Mouse (Mus musculus): ENCODE data around the gene Gm28372. TPM values are rescaled to one million over a fixed set of nuclear protein-coding genes. Genes with fewer than 3 reads are reported as not detected.

Gm28372 gene
- polyA plus RNA-seq, 1 experiment, result 0.04 TPM

DNA sequence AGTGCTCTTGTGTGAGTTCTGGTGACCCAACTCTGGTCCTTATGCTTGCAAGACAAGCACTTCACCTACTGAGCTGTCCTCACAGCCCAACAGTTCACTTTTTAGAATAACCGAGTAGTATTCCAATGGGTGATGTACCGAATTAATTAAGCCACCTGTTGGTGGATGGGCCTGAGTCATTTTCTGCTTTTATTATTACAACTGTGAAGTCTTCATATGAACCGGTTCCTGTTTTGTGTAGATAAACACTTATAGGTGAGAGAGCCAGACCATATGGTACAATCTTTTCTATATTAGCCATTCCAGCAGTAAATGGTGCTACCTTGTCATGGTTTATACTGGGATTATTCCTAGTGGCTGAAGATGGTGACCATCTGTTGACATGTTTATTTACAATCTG is 7.7 kb downstream of the Gm28372 start:
- TF ChIP-seq SRF (IDR thresholded peaks at IDR 0.05; ENCODE audit: control insufficient read depth, insufficient read length, low read depth), result no peak
- no peak for TF ChIP-seq USF1 (IDR thresholded peaks at IDR 0.05; ENCODE audit: low read depth)
- no peak for TF ChIP-seq TCF3 (IDR thresholded peaks at IDR 0.05; ENCODE audit: insufficient read length, low read depth)
- no peak for TF ChIP-seq CEBPB (IDR thresholded peaks at IDR 0.05; ENCODE audit: insufficient read depth, poor library complexity, severe bottlenecking)
- no peak for TF ChIP-seq MAX (IDR thresholded peaks at IDR 0.05; ENCODE audit: low read depth)
- no peak for TF ChIP-seq POLR2A (IDR thresholded peaks at IDR 0.05; ENCODE audit: insufficient read length, low read depth)
- no peak for TF ChIP-seq MYOG (IDR thresholded peaks at IDR 0.05; ENCODE audit: control insufficient read depth in 1 of 3, insufficient read depth in 1 of 3, insufficient read length in 2 of 3, low read depth in 2 of 3)
- TF ChIP-seq REST (IDR thresholded peaks at IDR 0.05; ENCODE audit: insufficient read depth, insufficient read length), result no peak
- TF ChIP-seq TCF12 (IDR thresholded peaks at IDR 0.05; ENCODE audit: insufficient read depth, poor library complexity, severe bottlenecking), result no peak
- TF ChIP-seq E2F4 (IDR thresholded peaks at IDR 0.05; ENCODE audit: insufficient read depth), result no peak
- no peak for TF ChIP-seq POLR2AphosphoS2 (IDR thresholded peaks at IDR 0.05; ENCODE audit: insufficient read length, low read depth)
- TF ChIP-seq MYOD1 (IDR thresholded peaks at IDR 0.05; ENCODE audit: control insufficient read depth in 1 of 3, insufficient read length in 2 of 3, low read depth in 2 of 3), result no peak
- Histone ChIP-seq H3ac (ENCODE audit: control insufficient read depth, insufficient read length) (no peak overlapping the region), H3K79me2 (ENCODE audit: control insufficient read depth, insufficient read depth) (no peaks in the 10 kb centered on the region), H3K36me3 (ENCODE audit: control insufficient read depth, insufficient read depth) (no peaks in the 10 kb centered on the region), H3K4me3 (no peak overlapping the region), H3K27me3 (ENCODE audit: control insufficient read depth, insufficient read depth, insufficient read length) (no peaks in the 10 kb centered on the region), H3K4me2 (ENCODE audit: low read depth) (no peak overlapping the region)

DNA sequence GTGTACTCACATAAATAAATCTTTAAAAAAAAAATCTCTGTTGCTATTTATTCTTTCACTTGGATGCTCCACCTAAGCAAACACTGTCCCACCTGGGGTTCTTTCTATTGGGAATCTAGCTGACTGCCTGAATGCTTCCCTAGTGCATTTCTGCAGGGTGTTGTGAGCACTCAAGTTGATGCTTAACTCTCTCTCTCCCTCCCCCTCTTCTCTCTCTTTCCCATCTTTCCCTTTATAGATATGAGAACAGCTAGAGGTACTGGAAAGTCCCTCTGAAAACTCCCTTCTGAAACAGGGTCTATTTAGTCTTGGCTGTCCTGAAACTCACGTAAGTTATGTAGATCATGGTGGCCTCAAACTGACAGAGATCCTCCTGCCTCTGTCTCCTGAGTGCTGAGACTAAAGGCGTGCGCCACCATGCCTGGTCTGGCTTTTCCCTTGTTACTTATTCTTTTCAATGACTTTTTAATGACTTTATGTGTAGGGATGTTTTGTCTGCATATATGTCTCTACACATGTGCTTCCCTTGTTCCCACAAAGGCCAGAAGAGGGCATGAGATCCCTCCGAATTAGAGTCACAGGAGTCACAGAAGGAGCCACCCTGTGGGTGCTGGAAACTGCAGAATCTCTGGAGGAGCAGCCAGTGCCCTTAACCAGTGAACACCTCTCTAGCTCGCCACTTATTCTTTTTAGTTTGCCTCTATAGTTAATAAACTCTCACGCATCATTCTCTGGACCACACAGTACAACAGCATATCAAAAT is 9.2 kb downstream of the Gm28372 start:
- no peak overlapping the region for H3ac ChIP-seq (ENCODE audit: control insufficient read depth, insufficient read length)
- H3K4me2 ChIP-seq (ENCODE audit: low read depth), result no peak overlapping the region
- no peak overlapping the region for H3K4me3 ChIP-seq
- H3K36me3 ChIP-seq (ENCODE audit: control insufficient read depth, insufficient read depth), result no peaks in the 10 kb centered on the region
- H3K27me3 ChIP-seq (ENCODE audit: control insufficient read depth, insufficient read depth, insufficient read length), result no peaks in the 10 kb centered on the region
- TF ChIP-seq MYOG (IDR thresholded peaks at IDR 0.05; ENCODE audit: control insufficient read depth in 1 of 3, insufficient read depth in 1 of 3, insufficient read length in 2 of 3, low read depth in 2 of 3), result no peak
- TF ChIP-seq REST (IDR thresholded peaks at IDR 0.05; ENCODE audit: insufficient read depth, insufficient read length), result no peak
- no peak for TF ChIP-seq CEBPB (IDR thresholded peaks at IDR 0.05; ENCODE audit: insufficient read depth, poor library complexity, severe bottlenecking)
- TF ChIP-seq POLR2AphosphoS2 (IDR thresholded peaks at IDR 0.05; ENCODE audit: insufficient read length, low read depth), result no peak
- no peak for TF ChIP-seq TCF12 (IDR thresholded peaks at IDR 0.05; ENCODE audit: insufficient read depth, poor library complexity, severe bottlenecking)
- no peak for TF ChIP-seq USF1 (IDR thresholded peaks at IDR 0.05; ENCODE audit: low read depth)
- no peak for TF ChIP-seq MAX (IDR thresholded peaks at IDR 0.05; ENCODE audit: low read depth)
- no peak for TF ChIP-seq MYOD1 (IDR thresholded peaks at IDR 0.05; ENCODE audit: control insufficient read depth in 1 of 3, insufficient read length in 2 of 3, low read depth in 2 of 3)
- no peak for TF ChIP-seq TCF3 (IDR thresholded peaks at IDR 0.05; ENCODE audit: insufficient read length, low read depth)
- TF ChIP-seq E2F4 (IDR thresholded peaks at IDR 0.05; ENCODE audit: insufficient read depth), result no peak
- H3K79me2 ChIP-seq (ENCODE audit: control insufficient read depth, insufficient read depth), result no peaks in the 10 kb centered on the region

DNA sequence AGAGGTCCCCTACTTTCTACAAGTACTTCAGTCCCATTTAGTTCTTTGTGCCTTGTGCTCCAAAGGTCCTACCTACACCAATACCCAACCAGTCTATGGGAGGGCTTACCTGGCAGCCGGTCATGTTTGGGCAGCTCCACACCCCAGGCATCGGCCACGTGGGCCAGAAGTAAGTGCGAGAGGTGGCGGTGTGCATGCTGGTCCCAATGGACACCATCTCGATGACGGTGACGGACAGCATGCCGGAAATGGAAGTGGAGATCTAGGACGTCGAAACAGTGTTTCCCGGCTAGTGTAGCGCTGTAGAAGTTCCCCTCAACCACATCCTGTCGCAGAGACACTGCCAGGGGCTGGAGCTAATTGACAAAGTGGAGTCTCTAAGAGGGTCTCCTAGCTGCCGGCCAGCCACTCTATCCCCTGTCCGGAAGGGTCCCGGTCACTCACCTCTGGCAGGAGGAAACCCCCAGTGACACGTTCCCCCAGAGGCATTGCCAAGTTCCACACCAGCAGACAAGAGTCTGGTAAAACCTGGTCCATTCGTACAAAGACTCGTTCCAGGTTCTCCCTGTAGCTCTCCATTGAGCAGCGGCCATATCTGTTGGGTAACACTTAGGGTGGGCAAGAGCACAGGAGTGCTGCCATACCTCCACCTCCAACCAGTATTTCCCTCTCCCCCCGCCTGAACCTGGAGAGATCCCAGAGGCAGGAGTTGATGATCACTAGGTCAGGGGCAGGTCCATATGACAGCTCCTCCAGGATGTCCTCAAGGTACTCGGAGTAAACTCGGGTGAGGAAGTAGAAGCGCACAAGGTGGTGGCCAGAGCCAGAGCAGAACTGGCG is 17.0 kb downstream of the Gm28372 start:
- TF ChIP-seq TCF12 (IDR thresholded peaks at IDR 0.05; ENCODE audit: insufficient read depth, poor library complexity, severe bottlenecking) (no peak), MYOG (IDR thresholded peaks at IDR 0.05; ENCODE audit: control insufficient read depth in 1 of 3, insufficient read depth in 1 of 3, insufficient read length in 2 of 3, low read depth in 2 of 3) (no peak), CEBPB (IDR thresholded peaks at IDR 0.05; ENCODE audit: insufficient read depth, poor library complexity, severe bottlenecking) (no peak), MAX (IDR thresholded peaks at IDR 0.05; ENCODE audit: low read depth) (no peak), MYOD1 (IDR thresholded peaks at IDR 0.05; ENCODE audit: control insufficient read depth in 1 of 3, insufficient read length in 2 of 3, low read depth in 2 of 3) (no peak), SRF (IDR thresholded peaks at IDR 0.05; ENCODE audit: control insufficient read depth, insufficient read length, low read depth) (no peak), POLR2A (IDR thresholded peaks at IDR 0.05; ENCODE audit: insufficient read length, low read depth) (no peak), USF1 (IDR thresholded peaks at IDR 0.05; ENCODE audit: low read depth) (no peak), TCF3 (IDR thresholded peaks at IDR 0.05; ENCODE audit: insufficient read length, low read depth) (no peak), POLR2AphosphoS2 (IDR thresholded peaks at IDR 0.05; ENCODE audit: insufficient read length, low read depth) (no peak), REST (IDR thresholded peaks at IDR 0.05; ENCODE audit: insufficient read depth, insufficient read length) (no peak), E2F4 (IDR thresholded peaks at IDR 0.05; ENCODE audit: insufficient read depth) (no peak)
- Histone ChIP-seq H3ac (ENCODE audit: control insufficient read depth, insufficient read length) (no peak overlapping the region), H3K4me3 (no peak overlapping the region), H3K27me3 (ENCODE audit: control insufficient read depth, insufficient read depth, insufficient read length) (no peaks in the 10 kb centered on the region), H3K4me2 (ENCODE audit: low read depth) (no peak overlapping the region), H3K79me2 (ENCODE audit: control insufficient read depth, insufficient read depth) (peaks cover 29% of the 10 kb centered on the region), H3K36me3 (ENCODE audit: control insufficient read depth, insufficient read depth) (no peaks in the 10 kb centered on the region)

DNA sequence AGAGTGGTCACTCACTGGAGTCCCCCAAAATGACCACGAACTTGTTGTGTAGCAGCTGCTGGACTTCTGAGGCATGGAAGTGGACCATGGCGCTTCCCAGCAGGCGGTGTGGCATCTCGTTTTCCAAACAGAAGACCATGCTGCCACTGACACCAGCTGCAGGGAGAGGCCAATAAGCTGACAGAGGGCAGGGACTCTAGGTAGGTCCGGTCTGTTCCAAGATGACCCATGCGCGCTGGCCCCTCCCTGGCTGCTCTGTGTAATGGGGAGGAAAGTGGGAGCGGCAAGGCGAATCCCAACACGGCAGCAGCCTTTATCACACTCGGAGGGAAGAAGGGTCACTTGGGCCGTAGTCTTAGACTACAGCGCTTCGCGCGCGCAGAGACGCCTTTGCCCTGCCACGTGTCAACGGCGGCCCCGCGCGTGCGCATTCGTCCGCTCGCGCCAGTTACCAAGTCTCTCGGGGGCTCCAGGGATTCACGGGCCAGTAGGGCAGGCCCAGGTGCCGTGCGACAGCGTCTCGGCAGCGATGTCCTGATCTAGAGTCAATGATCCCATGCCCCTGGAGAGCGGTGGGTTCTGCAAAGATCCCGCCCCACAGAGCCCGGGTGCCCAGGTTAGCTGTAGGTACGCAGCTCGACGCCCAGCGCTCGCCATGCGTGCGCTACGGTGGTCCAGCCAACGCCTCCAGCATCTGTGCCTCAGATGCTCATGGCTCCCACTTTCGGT is 18.5 kb downstream of the Gm28372 start:
- no peaks in the 10 kb centered on the region for H3K27me3 ChIP-seq (ENCODE audit: control insufficient read depth, insufficient read depth, insufficient read length)
- peak overlapping the region; percentile 84 for H3K4me2 ChIP-seq (ENCODE audit: low read depth)
- peak overlapping the region; percentile 44 for H3ac ChIP-seq (ENCODE audit: control insufficient read depth, insufficient read length)
- peak; percentile 8 for TF ChIP-seq POLR2AphosphoS2 (IDR thresholded peaks at IDR 0.05; ENCODE audit: insufficient read length, low read depth)
- TF ChIP-seq SRF (IDR thresholded peaks at IDR 0.05; ENCODE audit: control insufficient read depth, insufficient read length, low read depth), result no peak
- TF ChIP-seq E2F4 (IDR thresholded peaks at IDR 0.05; ENCODE audit: insufficient read depth), result no peak
- TF ChIP-seq USF1 (IDR thresholded peaks at IDR 0.05; ENCODE audit: low read depth), result no peak
- no peak for TF ChIP-seq TCF3 (IDR thresholded peaks at IDR 0.05; ENCODE audit: insufficient read length, low read depth)
- TF ChIP-seq TCF12 (IDR thresholded peaks at IDR 0.05; ENCODE audit: insufficient read depth, poor library complexity, severe bottlenecking), result no peak
- no peak for TF ChIP-seq MAX (IDR thresholded peaks at IDR 0.05; ENCODE audit: low read depth)
- no peak for TF ChIP-seq POLR2A (IDR thresholded peaks at IDR 0.05; ENCODE audit: insufficient read length, low read depth)
- TF ChIP-seq REST (IDR thresholded peaks at IDR 0.05; ENCODE audit: insufficient read depth, insufficient read length), result no peak
- no peak for TF ChIP-seq CEBPB (IDR thresholded peaks at IDR 0.05; ENCODE audit: insufficient read depth, poor library complexity, severe bottlenecking)
- no peak for TF ChIP-seq MYOD1 (IDR thresholded peaks at IDR 0.05; ENCODE audit: control insufficient read depth in 1 of 3, insufficient read length in 2 of 3, low read depth in 2 of 3)
- peak in 1 of 3 experiments; percentile 23 for TF ChIP-seq MYOG (IDR thresholded peaks at IDR 0.05; ENCODE audit: control insufficient read depth in 1 of 3, insufficient read depth in 1 of 3, insufficient read length in 2 of 3, low read depth in 2 of 3)
- H3K4me3 ChIP-seq, result peak overlapping the region; percentile 99
- H3K36me3 ChIP-seq (ENCODE audit: control insufficient read depth, insufficient read depth), result no peaks in the 10 kb centered on the region
- H3K79me2 ChIP-seq (ENCODE audit: control insufficient read depth, insufficient read depth), result peaks cover 41% of the 10 kb centered on the region
